Mouse (Mus musculus) stomach, embryonic 14.5 days (tissue): ENCODE measurements around the gene Ntsr2. TPM values are rescaled to one million over a fixed set of nuclear protein-coding genes. Genes with fewer than 3 reads are reported as not detected.
A peak's percentile ranks its signal among the peaks of the same experiment; 100 is the strongest.
"Not testable (repeated sequence)": the region's sequence is repeated elsewhere in the genome, so short reads cannot be mapped to it uniquely, and the experiment has no call there.

Experiments used
- ATAC-seq: fragments of 200-750 bp; cut with Nextera tagmentation; 2 replicates; pipeline ENCODE4 v1.8.0; 2017; ENCODE audit warnings: low read depth, moderate TSS enrichment; ENCODE audit not compliant: insufficient number of reproducible peaks, insufficient read depth, low FRiP score
- H3K27ac ChIP-seq: fragments of 300-500 bp; sonication (generic); 2 replicates; pipeline ENCODE4 v1.5.1; 2014; ENCODE audit warnings: mild to moderate bottlenecking, low read length, moderate library complexity, mixed read lengths
- H3K27me3 ChIP-seq: fragments of 300-500 bp; sonication (generic); 2 replicates; pipeline ENCODE4 v1.6.1; 2014; ENCODE audit warnings: low read length, control low read depth, mixed read lengths; ENCODE audit not compliant: control insufficient read depth, insufficient read depth
- H3K36me3 ChIP-seq: fragments of 300-500 bp; sonication (generic); 2 replicates; pipeline ENCODE4 v1.6.1; 2014; ENCODE audit warnings: mild to moderate bottlenecking, control low read depth, low read length, moderate library complexity, mixed read lengths; ENCODE audit not compliant: control insufficient read depth, insufficient read depth
- H3K4me1 ChIP-seq: fragments of 300-500 bp; sonication (generic); 2 replicates; pipeline ENCODE4 v1.6.1; 2014; ENCODE audit warnings: low read length, control low read depth, mixed read lengths; ENCODE audit not compliant: control insufficient read depth, insufficient read depth
- H3K4me2 ChIP-seq: fragments of 300-500 bp; sonication (generic); replicated peaks from 2 replicates; pipeline ENCODE4 v1.6.1; 2014; ENCODE audit warnings: low read depth, low read length, control low read depth
- H3K4me3 ChIP-seq: fragments of 300-500 bp; sonication (generic); 2 replicates; pipeline ENCODE4 v1.5.1; 2014; ENCODE audit warnings: low read depth, low read length, control low read depth
- H3K9ac ChIP-seq: fragments of 300-500 bp; sonication (generic); replicated peaks from 2 replicates; pipeline ENCODE4 v1.6.1; 2014; ENCODE audit warnings: low read depth, mild to moderate bottlenecking, control low read depth, low read length, moderate library complexity, mixed read lengths
- H3K9me3 ChIP-seq: fragments of 300-500 bp; sonication (generic); 2 replicates; pipeline ENCODE4 v1.6.1; 2016; ENCODE audit warnings: low read depth, low read length, control low read depth; ENCODE audit not compliant: control insufficient read depth
- WGBS: fragments of 180-500 bp; shearing (Covaris S2); extraction: QIAGEN DNeasy Blood & Tissue Kit; methylation state at CpG from one replicate; pipeline ENCODE4 v1.1.7; 2014; 5-methylcytosine and 5-hydroxymethylcytosine counted together
- polyA plus RNA-seq: library from polyadenylated mRNA; unstranded; fragments of >200 nt; fragmentation: Nextera tagmentation; extraction: Ambion mirVana; gene quantifications from 2 replicates; pipeline ENCODE4 v1.2.1, GENCODE M21; 2014

The Ntsr2 gene
- polyA plus RNA-seq, 1 experiment from 2014 or later, result not detected

GRCm38 (mm10) chr12:16661459-16661858, 8.3 kb downstream of the Ntsr2 start:
- Histone ChIP-seq H3K27me3 (no peaks in the 10 kb centered on the region), H3K9ac (no peak overlapping the region), H3K36me3 (no peaks in the 10 kb centered on the region), H3K4me1 (0 out of 2 replicates have a peak, but pooled peaks cover 7% of the 10 kb centered on the region), H3K4me2 (no peak overlapping the region), H3K4me3 (no peak overlapping the region), H3K9me3 (no peaks in the 10 kb centered on the region), H3K27ac (no peak overlapping the region)
- 83% methylated on average over 10 of the region's 10 CpGs for WGBS
- no peak for ATAC-seq

GRCm38 (mm10) chr12:16661936-16662335, 8.8 kb downstream of the Ntsr2 start:
- Histone ChIP-seq H3K36me3 (no peaks in the 10 kb centered on the region), H3K9me3 (no peaks in the 10 kb centered on the region), H3K9ac (no peak overlapping the region), H3K27ac (no peak overlapping the region), H3K4me1 (0 out of 2 replicates have a peak, but pooled peaks cover 7% of the 10 kb centered on the region), H3K27me3 (no peaks in the 10 kb centered on the region), H3K4me2 (no peak overlapping the region), H3K4me3 (no peak overlapping the region)
- no peak for ATAC-seq
- 69% methylated on average over 2 of the region's 2 CpGs for WGBS

GRCm38 (mm10) chr12:16662955-16663585, 9.9 kb downstream of the Ntsr2 start:
- WGBS, result 49% methylated on average over 6 of the region's 6 CpGs
- peak overlapping the region; percentile 56 for H3K27ac ChIP-seq
- ATAC-seq, result no peak

GRCm38 (mm10) chr12:16665022-16665421, 11.8 kb downstream of the Ntsr2 start:
- H3K9me3 ChIP-seq, result no peaks in the 10 kb centered on the region
- H3K4me2 ChIP-seq, result no peak overlapping the region
- 10% methylated on average over 2 of the region's 2 CpGs for WGBS
- 0 out of 2 replicates have a peak, but pooled peaks cover 7% of the 10 kb centered on the region for H3K4me1 ChIP-seq
- H3K9ac ChIP-seq, result no peak overlapping the region
- H3K27ac ChIP-seq, result no peak overlapping the region
- peak; percentile 46; the same call in 1 of the 2 replicates for ATAC-seq
- no peak overlapping the region for H3K4me3 ChIP-seq
- H3K36me3 ChIP-seq, result no peaks in the 10 kb centered on the region
- no peaks in the 10 kb centered on the region for H3K27me3 ChIP-seq

More at GRCm38 (mm10) chr12:16662955-16663585, 9.9 kb downstream of the Ntsr2 start:
- H3K9me3 ChIP-seq, result no peaks in the 10 kb centered on the region
- H3K36me3 ChIP-seq, result no peaks in the 10 kb centered on the region
- H3K27me3 ChIP-seq, result no peaks in the 10 kb centered on the region
- H3K9ac ChIP-seq, result no peak overlapping the region
- H3K4me2 ChIP-seq, result no peak overlapping the region
- no peak overlapping the region for H3K4me3 ChIP-seq
- 0 out of 2 replicates have a peak, but pooled peaks cover 7% of the 10 kb centered on the region for H3K4me1 ChIP-seq

GRCm38 (mm10) chr12:16669176-16669575, 16.0 kb downstream of the Ntsr2 start:
- no peak for ATAC-seq
- Histone ChIP-seq H3K27me3 (no peaks in the 10 kb centered on the region), H3K4me2 (no peak overlapping the region), H3K4me3 (no peak overlapping the region), H3K36me3 (no peaks in the 10 kb centered on the region), H3K4me1 (no peaks in the 10 kb centered on the region), H3K9me3 (no peaks in the 10 kb centered on the region), H3K27ac (no peak overlapping the region), H3K9ac (no peak overlapping the region)
- 59% methylated on average over 3 of the region's 3 CpGs for WGBS

GRCm38 (mm10) chr12:16672246-16672645, 19.1 kb downstream of the Ntsr2 start:
- Histone ChIP-seq H3K36me3 (no peaks in the 10 kb centered on the region), H3K4me1 (no peaks in the 10 kb centered on the region), H3K4me3 (no peak overlapping the region), H3K27me3 (no peaks in the 10 kb centered on the region), H3K27ac (no peak overlapping the region), H3K4me2 (no peak overlapping the region), H3K9ac (no peak overlapping the region), H3K9me3 (no peaks in the 10 kb centered on the region)
- 94% methylated on average over 10 of the region's 10 CpGs for WGBS
- ATAC-seq, result no peak

- ATAC-seq, result no peak
- H3K27ac ChIP-seq, result no peak overlapping the region
- no peak overlapping the region for H3K9ac ChIP-seq
- H3K4me1 ChIP-seq, result no peaks in the 10 kb centered on the region
- H3K27me3 ChIP-seq, result no peaks in the 10 kb centered on the region
- WGBS, result 92% methylated on average over 9 of the region's 9 CpGs
- H3K9me3 ChIP-seq, result no peaks in the 10 kb centered on the region
- H3K4me2 ChIP-seq, result no peak overlapping the region
- H3K4me3 ChIP-seq, result no peak overlapping the region
- H3K36me3 ChIP-seq, result no peaks in the 10 kb centered on the region
Observed at GRCm38 (mm10) chr12:16690631-16691030, 37.4 kb downstream of the Ntsr2 start.

GRCm38 (mm10) chr12:16694783-16695182, 41.6 kb downstream of the Ntsr2 start:
- no peaks in the 10 kb centered on the region for H3K27me3 ChIP-seq
- H3K9ac ChIP-seq, result no peak overlapping the region
- no peaks in the 10 kb centered on the region for H3K4me1 ChIP-seq
- H3K9me3 ChIP-seq, result no peaks in the 10 kb centered on the region
- no peak for ATAC-seq
- WGBS, result 83% methylated on average over 5 of the region's 5 CpGs
- no peak overlapping the region for H3K4me3 ChIP-seq
- no peak overlapping the region for H3K4me2 ChIP-seq
- no peak overlapping the region for H3K27ac ChIP-seq
- H3K36me3 ChIP-seq, result no peaks in the 10 kb centered on the region

GRCm38 (mm10) chr12:16695252-16695651, 42.1 kb downstream of the Ntsr2 start:
- H3K9me3 ChIP-seq, H3K4me1 ChIP-seq, H3K27me3 ChIP-seq, H3K4me3 ChIP-seq, H3K4me2 ChIP-seq, H3K36me3 ChIP-seq, ATAC-seq, H3K9ac ChIP-seq, H3K27ac ChIP-seq: not testable (repeated sequence)
- WGBS, result 95% methylated on average over 7 of the region's 8 CpGs
